Mouse (Mus musculus): ENCODE measurements at regions not wholly inside any gene's neighbourhood (a gene's known extent, or its start where the extent isn't known, plus 50 kb on each side); places are given as distances from the start of the nearest gene placed in this dataset.

DNA sequence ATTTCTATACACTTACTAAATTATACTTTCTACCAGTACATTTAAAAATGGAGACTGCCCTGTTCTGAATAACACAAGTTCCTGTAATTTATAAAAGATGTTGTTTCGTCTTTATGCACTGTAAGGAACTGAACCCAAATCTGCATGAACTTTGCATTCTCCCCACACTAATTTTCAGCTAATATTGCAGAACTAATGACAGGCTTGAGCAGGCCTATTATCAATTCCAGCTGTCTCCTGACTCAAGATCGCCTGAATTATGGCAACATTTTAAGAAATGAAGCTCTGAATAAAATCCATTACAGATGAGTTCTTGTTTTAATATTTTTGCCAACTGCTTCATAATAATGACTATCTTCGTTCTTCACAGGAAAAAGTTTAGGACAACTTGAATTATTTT is 1427.0 kb downstream of the Efnb2 start:
- H3K4me1 ChIP-seq (ENCODE audit: control insufficient read depth, insufficient read depth, low read length) = no peaks in the 10 kb centered on the region
- H3K36me3 ChIP-seq (ENCODE audit: control insufficient read depth, insufficient read depth, low read length) = no peaks in the 10 kb centered on the region
- no peak overlapping the region for H3K9ac ChIP-seq (ENCODE audit: low read length)
- no peak overlapping the region for H3K4me3 ChIP-seq (ENCODE audit: low read depth, low read length)
- DNase-seq (ENCODE audit: low spot score) (no peak), ATAC-seq (ENCODE audit: insufficient read depth, low FRiP score, low TSS enrichment) (no peak)
- H3K27ac ChIP-seq (ENCODE audit: low read depth, low read length) = no peak overlapping the region
- no peaks in the 10 kb centered on the region for H3K27me3 ChIP-seq (ENCODE audit: control insufficient read depth, insufficient read depth, low read length)
- WGBS = 78% methylated on average over 3 of the region's 3 CpGs
- H3K4me2 ChIP-seq (ENCODE audit: low read depth) = no peak overlapping the region
- H3K9me3 ChIP-seq (ENCODE audit: control insufficient read depth, low read length) = no peaks in the 10 kb centered on the region

DNA sequence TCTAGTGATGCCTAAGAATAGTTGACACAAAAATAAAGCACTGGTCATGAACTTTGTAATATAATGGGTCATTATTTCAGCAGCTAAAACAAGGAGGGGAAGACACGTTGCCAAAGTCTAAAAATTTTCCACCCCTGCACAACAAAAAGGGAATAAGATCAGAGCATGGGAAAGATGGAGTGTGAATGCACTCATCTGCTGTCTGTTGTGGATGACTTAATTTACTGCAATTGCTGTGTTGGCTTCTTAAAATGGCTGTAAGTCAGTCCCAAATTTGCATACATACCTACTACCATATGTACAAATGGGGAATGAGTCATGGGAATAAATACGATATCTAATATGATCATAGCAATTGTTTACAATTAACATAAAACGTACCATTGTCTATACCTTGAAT is 1441.7 kb downstream of the Efnb2 start:
- Histone ChIP-seq H3K4me1 (ENCODE audit: control insufficient read depth, insufficient read depth, low read length) (no peaks in the 10 kb centered on the region), H3K36me3 (ENCODE audit: control insufficient read depth, insufficient read depth, low read length) (no peaks in the 10 kb centered on the region), H3K27ac (ENCODE audit: low read depth, low read length) (no peak overlapping the region), H3K9me3 (ENCODE audit: control insufficient read depth, low read length) (no peaks in the 10 kb centered on the region), H3K4me3 (ENCODE audit: low read depth, low read length) (no peak overlapping the region), H3K4me2 (ENCODE audit: low read depth) (no peak overlapping the region), H3K9ac (ENCODE audit: low read length) (no peak overlapping the region), H3K27me3 (ENCODE audit: control insufficient read depth, insufficient read depth, low read length) (no peaks in the 10 kb centered on the region)
- DNase-seq (ENCODE audit: low spot score) = no peak
- 77% methylated on average over 3 of the region's 3 CpGs for whole genome bisulfite sequencing
- ATAC-seq (ENCODE audit: insufficient read depth, low FRiP score, low TSS enrichment) = no peak

GRCm38 (mm10) chr8:7207178-7207577 is 1453.9 kb downstream of the Efnb2 start:
- DNase-seq (ENCODE audit: low spot score) (no peak), ATAC-seq (ENCODE audit: insufficient read depth, low FRiP score, low TSS enrichment) (no peak)
- Histone ChIP-seq H3K4me1 (ENCODE audit: control insufficient read depth, insufficient read depth, low read length) (no peaks in the 10 kb centered on the region), H3K27ac (ENCODE audit: low read depth, low read length) (no peak overlapping the region), H3K4me3 (ENCODE audit: low read depth, low read length) (no peak overlapping the region), H3K9me3 (ENCODE audit: control insufficient read depth, low read length) (no peaks in the 10 kb centered on the region), H3K36me3 (ENCODE audit: control insufficient read depth, insufficient read depth, low read length) (no peaks in the 10 kb centered on the region), H3K9ac (ENCODE audit: low read length) (no peak overlapping the region), H3K4me2 (ENCODE audit: low read depth) (no peak overlapping the region), H3K27me3 (ENCODE audit: control insufficient read depth, insufficient read depth, low read length) (no peaks in the 10 kb centered on the region)
- 65% methylated on average over 3 of the region's 3 CpGs for WGBS

DNA sequence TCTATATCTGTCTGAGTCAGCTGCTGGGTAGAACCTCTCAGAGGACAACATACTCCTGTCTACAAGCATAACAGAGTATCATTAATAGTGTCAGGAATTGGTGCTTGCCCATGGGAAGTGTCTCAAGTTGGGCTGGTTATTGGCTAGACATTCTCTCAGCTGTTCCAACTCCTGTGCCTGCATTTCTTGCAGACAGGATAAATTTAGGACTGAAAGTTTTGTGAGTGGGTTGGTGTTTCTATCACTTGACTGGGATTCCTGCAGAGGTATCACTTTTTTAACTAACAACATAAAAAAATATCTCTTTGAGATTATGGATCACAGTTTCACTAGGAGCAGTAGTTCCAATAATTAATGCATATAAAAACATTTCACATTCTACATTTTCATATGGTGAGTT is 1454.4 kb downstream of the Efnb2 start:
- Histone ChIP-seq H3K9ac (ENCODE audit: low read length) (no peak overlapping the region), H3K4me1 (ENCODE audit: control insufficient read depth, insufficient read depth, low read length) (no peaks in the 10 kb centered on the region), H3K9me3 (ENCODE audit: control insufficient read depth, low read length) (no peaks in the 10 kb centered on the region), H3K36me3 (ENCODE audit: control insufficient read depth, insufficient read depth, low read length) (no peaks in the 10 kb centered on the region), H3K27me3 (ENCODE audit: control insufficient read depth, insufficient read depth, low read length) (no peaks in the 10 kb centered on the region), H3K4me2 (ENCODE audit: low read depth) (no peak overlapping the region), H3K27ac (ENCODE audit: low read depth, low read length) (no peak overlapping the region), H3K4me3 (ENCODE audit: low read depth, low read length) (no peak overlapping the region)
- DNase-seq (ENCODE audit: low spot score) (no peak), ATAC-seq (ENCODE audit: insufficient read depth, low FRiP score, low TSS enrichment) (no peak)

GRCm38 (mm10) chr8:7205086-7205485 is 1456.0 kb downstream of the Efnb2 start:
- ATAC-seq (ENCODE audit: insufficient read depth, low FRiP score, low TSS enrichment) (no peak), DNase-seq (ENCODE audit: low spot score) (no peak)
- 90% methylated on average over 4 of the region's 4 CpGs for WGBS
- no peak overlapping the region for H3K27ac ChIP-seq (ENCODE audit: low read depth, low read length)
- no peak overlapping the region for H3K4me2 ChIP-seq (ENCODE audit: low read depth)
- H3K9me3 ChIP-seq (ENCODE audit: control insufficient read depth, low read length) = no peaks in the 10 kb centered on the region
- H3K36me3 ChIP-seq (ENCODE audit: control insufficient read depth, insufficient read depth, low read length) = no peaks in the 10 kb centered on the region
- H3K4me1 ChIP-seq (ENCODE audit: control insufficient read depth, insufficient read depth, low read length) = no peaks in the 10 kb centered on the region
- no peaks in the 10 kb centered on the region for H3K27me3 ChIP-seq (ENCODE audit: control insufficient read depth, insufficient read depth, low read length)
- H3K9ac ChIP-seq (ENCODE audit: low read length) = no peak overlapping the region
- H3K4me3 ChIP-seq (ENCODE audit: low read depth, low read length) = no peak overlapping the region

GRCm38 (mm10) chr8:7190726-7191125 is 1470.3 kb downstream of the Efnb2 start:
- DNase-seq (ENCODE audit: low spot score) = no peak
- H3K4me2 ChIP-seq (ENCODE audit: low read depth) = no peak overlapping the region
- no peak for ATAC-seq (ENCODE audit: insufficient read depth, low FRiP score, low TSS enrichment)
- no peaks in the 10 kb centered on the region for H3K36me3 ChIP-seq (ENCODE audit: control insufficient read depth, insufficient read depth, low read length)
- H3K4me1 ChIP-seq (ENCODE audit: control insufficient read depth, insufficient read depth, low read length) = no peaks in the 10 kb centered on the region
- H3K9me3 ChIP-seq (ENCODE audit: control insufficient read depth, low read length) = no peaks in the 10 kb centered on the region
- no peak overlapping the region for H3K4me3 ChIP-seq (ENCODE audit: low read depth, low read length)
- no peaks in the 10 kb centered on the region for H3K27me3 ChIP-seq (ENCODE audit: control insufficient read depth, insufficient read depth, low read length)
- no peak overlapping the region for H3K27ac ChIP-seq (ENCODE audit: low read depth, low read length)
- no peak overlapping the region for H3K9ac ChIP-seq (ENCODE audit: low read length)

DNA sequence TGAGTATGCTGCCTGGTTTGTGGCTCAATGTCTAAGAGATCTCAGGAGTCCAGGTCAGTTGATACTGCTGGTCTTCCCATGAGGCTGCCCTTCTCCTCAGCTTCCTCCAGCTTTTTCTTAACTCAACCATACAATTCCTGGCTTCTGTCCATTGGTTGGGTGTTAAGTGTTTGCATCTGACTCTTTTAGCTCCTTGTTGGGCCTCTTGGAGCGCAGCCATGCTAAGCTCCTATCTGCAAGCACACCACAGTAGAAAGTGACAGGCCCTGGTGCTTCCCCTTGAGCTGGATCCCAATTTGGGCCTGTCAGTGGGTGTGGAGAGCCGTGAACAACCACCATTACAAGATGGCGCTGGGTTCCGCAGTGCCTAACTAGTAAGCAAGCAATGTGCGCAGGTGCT is 1497.7 kb downstream of the Efnb2 start:
- no peak for ATAC-seq (ENCODE audit: insufficient read depth, low FRiP score, low TSS enrichment)
- H3K4me2 ChIP-seq (ENCODE audit: low read depth) = no peak overlapping the region
- WGBS = 96% methylated on average over 5 of the region's 5 CpGs
- H3K27me3 ChIP-seq (ENCODE audit: control insufficient read depth, insufficient read depth, low read length) = no peaks in the 10 kb centered on the region
- no peaks in the 10 kb centered on the region for H3K9me3 ChIP-seq (ENCODE audit: control insufficient read depth, low read length)
- H3K9ac ChIP-seq (ENCODE audit: low read length) = no peak overlapping the region
- no peak for DNase-seq (ENCODE audit: low spot score)
- H3K4me3 ChIP-seq (ENCODE audit: low read depth, low read length) = no peak overlapping the region
- H3K36me3 ChIP-seq (ENCODE audit: control insufficient read depth, insufficient read depth, low read length) = no peaks in the 10 kb centered on the region
- no peaks in the 10 kb centered on the region for H3K4me1 ChIP-seq (ENCODE audit: control insufficient read depth, insufficient read depth, low read length)
- no peak overlapping the region for H3K27ac ChIP-seq (ENCODE audit: low read depth, low read length)

GRCm38 (mm10) chr8:7131746-7132145 is 1529.3 kb downstream of the Efnb2 start:
- no peak overlapping the region for H3K4me2 ChIP-seq (ENCODE audit: low read depth)
- no peak for ATAC-seq (ENCODE audit: insufficient read depth, low FRiP score, low TSS enrichment)
- no peak overlapping the region for H3K27ac ChIP-seq (ENCODE audit: low read depth, low read length)
- 26% methylated on average over 4 of the region's 4 CpGs for WGBS
- no peak overlapping the region for H3K9ac ChIP-seq (ENCODE audit: low read length)
- no peaks in the 10 kb centered on the region for H3K27me3 ChIP-seq (ENCODE audit: control insufficient read depth, insufficient read depth, low read length)
- no peaks in the 10 kb centered on the region for H3K9me3 ChIP-seq (ENCODE audit: control insufficient read depth, low read length)
- DNase-seq (ENCODE audit: low spot score) = peak; percentile 42
- H3K36me3 ChIP-seq (ENCODE audit: control insufficient read depth, insufficient read depth, low read length) = no peaks in the 10 kb centered on the region
- H3K4me1 ChIP-seq (ENCODE audit: control insufficient read depth, insufficient read depth, low read length) = peaks cover 4% of the 10 kb centered on the region; the same call in 1 of the 2 replicates
- H3K4me3 ChIP-seq (ENCODE audit: low read depth, low read length) = no peak overlapping the region

- ATAC-seq (ENCODE audit: insufficient read depth, low FRiP score, low TSS enrichment) (no peak), DNase-seq (ENCODE audit: low spot score) (no peak)
- H3K4me1 ChIP-seq (ENCODE audit: control insufficient read depth, insufficient read depth, low read length) = no peaks in the 10 kb centered on the region
- no peak overlapping the region for H3K9ac ChIP-seq (ENCODE audit: low read length)
- no peak overlapping the region for H3K4me3 ChIP-seq (ENCODE audit: low read depth, low read length)
- no peak overlapping the region for H3K4me2 ChIP-seq (ENCODE audit: low read depth)
- H3K9me3 ChIP-seq (ENCODE audit: control insufficient read depth, low read length) = no peaks in the 10 kb centered on the region
- no peaks in the 10 kb centered on the region for H3K36me3 ChIP-seq (ENCODE audit: control insufficient read depth, insufficient read depth, low read length)
- no peaks in the 10 kb centered on the region for H3K27me3 ChIP-seq (ENCODE audit: control insufficient read depth, insufficient read depth, low read length)
- H3K27ac ChIP-seq (ENCODE audit: low read depth, low read length) = no peak overlapping the region
These were observed 1552.2 kb downstream of the Efnb2 start for GRCm38 (mm10) chr8:7108849-7109248.
